Mouse (Mus musculus) liver, adult 2 months (tissue): ENCODE measurements at regions not wholly inside any gene's neighbourhood (a gene's known extent, or its start where the extent isn't known, plus 50 kb on each side); places are given as distances from the start of the nearest gene placed in this dataset.

Source experiments
- DNase-seq: peaks from one replicate; pipeline ENCODE4 v3.0.0-alpha.2; 2011; ENCODE audit warnings: low read depth, low spot score; ENCODE audit errors: extremely low read depth
- H3K27ac ChIP-seq: fragments of 200-500 bp; replicated peaks from 2 replicates; pipeline ENCODE4 v1.5.1; 2012; ENCODE audit warnings: low read depth, mild to moderate bottlenecking, control low read depth, inconsistent platforms, low read length; ENCODE audit not compliant: insufficient read depth
- H3K27me3 ChIP-seq: fragments of 200-500 bp; 2 replicates; pipeline ENCODE4 v1.6.1; 2012; ENCODE audit warnings: mild to moderate bottlenecking, moderate library complexity, low read length, inconsistent platforms; ENCODE audit not compliant: control insufficient read depth, insufficient read depth
- H3K36me3 ChIP-seq: fragments of 200-500 bp; 2 replicates; pipeline ENCODE4 v1.6.1; 2012; ENCODE audit warnings: low read length, inconsistent platforms; ENCODE audit not compliant: control insufficient read depth, insufficient read depth
- H3K4me1 ChIP-seq: fragments of 200-500 bp; 2 replicates; pipeline ENCODE4 v1.6.1; 2011; ENCODE audit warnings: low read length; ENCODE audit not compliant: control insufficient read depth, insufficient read depth
- H3K4me3 ChIP-seq: fragments of 200-500 bp; 2 replicates; pipeline ENCODE4 v1.5.1; 2011; ENCODE audit warnings: low read depth, mild to moderate bottlenecking, control low read depth, low read length, moderate library complexity; ENCODE audit not compliant: insufficient read depth
- H3K79me2 ChIP-seq: fragments of 200-500 bp; 2 replicates; pipeline ENCODE4 v1.6.1; 2012; ENCODE audit warnings: inconsistent platforms, mild to moderate bottlenecking, low read length, moderate library complexity; ENCODE audit not compliant: control insufficient read depth, insufficient read depth
- H3K9ac ChIP-seq: fragments of 200-500 bp; 2 replicates; pipeline ENCODE4 v1.6.1; 2012; ENCODE audit warnings: low read depth, mild to moderate bottlenecking, control low read depth, inconsistent platforms, low read length
- CTCF ChIP-seq: fragments of 200-500 bp; IDR thresholded peaks from 2 replicates; pipeline ENCODE4 v1.5.1; 2011; ENCODE audit warnings: low read depth, low read length, control low read depth
- POLR2A ChIP-seq: fragments of 200-500 bp; IDR thresholded peaks from 2 replicates; pipeline ENCODE4 v1.6.1; 2011; ENCODE audit warnings: low read length, control low read depth; ENCODE audit not compliant: insufficient read depth; ENCODE audit errors: extremely low read depth
- WGBS: fragments of 180-500 bp; shearing (Covaris S2); methylation state at CpG from one replicate; pipeline ENCODE4 v1.1.7; 2018; 5-methylcytosine and 5-hydroxymethylcytosine counted together

DNA sequence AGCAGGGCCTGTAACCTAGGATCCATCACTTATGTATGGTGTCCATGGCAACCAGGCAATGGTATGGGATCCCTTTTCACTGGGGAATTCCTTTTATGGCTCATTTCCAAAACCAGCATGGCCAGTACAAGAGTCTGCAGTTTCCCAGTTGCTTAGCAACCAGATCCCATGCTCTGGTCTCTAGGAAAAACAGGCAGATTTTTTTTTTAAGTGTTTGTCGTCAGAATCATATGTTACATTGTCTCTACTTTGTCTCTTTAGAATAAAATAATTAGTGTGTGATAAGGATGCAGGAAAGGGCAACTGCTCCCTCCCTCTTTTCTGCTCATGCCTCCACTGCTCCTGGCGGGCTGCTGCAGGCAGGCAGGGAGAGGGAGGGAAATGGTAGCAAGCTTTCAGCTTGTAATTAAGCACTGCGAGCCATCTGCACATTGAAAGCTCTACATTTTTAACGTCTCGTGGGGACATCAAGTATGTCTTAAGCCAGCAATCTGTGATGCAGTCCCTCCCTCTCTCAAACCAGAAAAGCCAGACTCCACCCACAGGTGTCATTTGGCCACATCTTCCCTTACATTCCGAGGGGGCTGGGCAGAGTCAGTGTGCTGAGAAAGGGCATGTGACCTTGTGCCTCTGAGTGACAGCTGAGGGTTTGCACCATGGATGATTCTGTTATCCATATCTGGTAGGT, 51.6 kb upstream of the March10 start:
- Histone ChIP-seq H3K4me1 (no peaks in the 10 kb centered on the region; the same call in 1 of the 2 replicates), H3K27ac (no peak overlapping the region)
- WGBS, result 23% methylated on average over 6 of the region's 6 CpGs

DNA sequence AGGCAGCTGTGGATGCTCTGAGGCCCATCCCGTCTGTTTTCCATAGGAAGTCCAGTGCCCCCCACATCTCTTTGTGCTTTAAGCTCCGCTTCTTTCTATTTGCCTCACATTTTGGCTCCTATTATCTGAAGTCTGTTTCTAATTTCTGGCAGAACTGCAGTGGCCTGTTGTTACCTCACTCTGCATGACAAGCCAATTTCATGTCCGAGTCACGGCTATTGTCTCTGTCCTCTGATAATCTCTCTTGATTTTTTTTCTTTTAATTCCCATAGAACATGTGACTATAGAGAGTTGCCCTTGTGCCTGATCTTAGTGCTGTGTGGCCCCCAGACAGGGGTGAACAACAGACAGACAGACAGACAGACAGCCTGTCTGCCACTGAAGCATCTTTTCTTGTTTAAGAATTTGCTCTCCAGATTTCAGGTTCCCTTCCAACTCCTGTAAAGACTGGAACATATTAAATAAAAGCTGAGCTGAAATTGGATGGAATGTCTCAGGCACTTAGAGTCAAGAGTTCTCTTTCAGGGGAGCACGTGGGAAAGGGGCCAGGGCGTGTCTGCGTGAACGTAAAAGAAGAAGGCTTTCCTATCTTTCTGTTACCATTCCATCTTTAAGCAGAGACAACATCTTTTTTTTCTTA, 50.9 kb upstream of the March10 start:
- Histone ChIP-seq H3K4me1 (no peaks in the 10 kb centered on the region; the same call in 1 of the 2 replicates), H3K27me3 (no peaks in the 10 kb centered on the region), H3K79me2 (no peaks in the 10 kb centered on the region), H3K4me3 (no peak overlapping the region), H3K9ac (no peak overlapping the region), H3K27ac (no peak overlapping the region), H3K36me3 (no peaks in the 10 kb centered on the region)
- no peak for TF ChIP-seq CTCF
- TF ChIP-seq POLR2A, result no peak
- DNase-seq, result no peak
- WGBS, result 80% methylated on average over 8 of the region's 8 CpGs

More for the DNA sequence above, 51.6 kb upstream of the March10 start:
- Histone ChIP-seq H3K36me3 (no peaks in the 10 kb centered on the region), H3K4me3 (no peak overlapping the region), H3K79me2 (no peaks in the 10 kb centered on the region), H3K27me3 (no peaks in the 10 kb centered on the region), H3K9ac (no peak overlapping the region)
- no peak for DNase-seq
- TF ChIP-seq CTCF, result no peak
- TF ChIP-seq POLR2A, result no peak
